Mouse (Mus musculus) MEL (cell line): Measurements from ENCODE around the gene Psat1. TPM values are rescaled to one million over a fixed set of nuclear protein-coding genes. Genes with fewer than 3 reads are reported as not detected.

Source experiments
- DNase-seq: peaks from one replicate; pipeline ENCODE4 v3.0.0; 2011; ENCODE audit warnings: low read depth, low spot score
- H3K27ac ChIP-seq: 2 replicates; pipeline ENCODE4 v1.5.1; 2012; ENCODE audit warnings: low read depth, mild to moderate bottlenecking, control low read depth, low read length, moderate library complexity; ENCODE audit not compliant: control insufficient read depth
- H3K27me3 ChIP-seq, 2 experiments: fragments of 150-350 bp in 1 of 2; sonication (generic) in 1 of 2; 2 replicates each; pipeline ENCODE4 v1.6.1; 2012; ENCODE audit warnings: low read length in 2 of 2, mild to moderate bottlenecking in 2 of 2, improper control_type of control experiment in 1 of 2, moderate library complexity in 1 of 2; ENCODE audit not compliant: insufficient read depth in 2 of 2, control insufficient read depth in 1 of 2
- H3K36me3 ChIP-seq, 2 experiments: 2 replicates each; pipeline ENCODE4 v1.6.1; 2012 to 2014; ENCODE audit warnings: low read length in 2 of 2, improper control_type of control experiment in 1 of 2, inconsistent platforms in 1 of 2, mild to moderate bottlenecking in 1 of 2; ENCODE audit not compliant: insufficient read depth in 2 of 2, control insufficient read depth in 1 of 2
- H3K4me1 ChIP-seq, 2 experiments: fragments of 150-350 bp in 1 of 2; sonication (generic) in 1 of 2; 2 replicates each; pipeline ENCODE4 v1.6.1; 2012; ENCODE audit warnings: low read length in 2 of 2, improper control_type of control experiment in 1 of 2, mild to moderate bottlenecking in 1 of 2; ENCODE audit not compliant: insufficient read depth in 2 of 2, control insufficient read depth in 1 of 2
- H3K4me3 ChIP-seq, 2 experiments: fragments of 150-350 bp in 1 of 2; sonication (generic) in 1 of 2; 2 replicates each; pipeline ENCODE4 v1.5.1; 2012; ENCODE audit warnings: low read depth in 2 of 2, low read length in 2 of 2, mild to moderate bottlenecking in 2 of 2, moderate library complexity in 2 of 2, control low read depth in 1 of 2, improper control_type of control experiment in 1 of 2; ENCODE audit not compliant: control insufficient read depth in 1 of 2, insufficient read depth in 1 of 2
- H3K79me2 ChIP-seq: 2 replicates; pipeline ENCODE4 v1.6.1; 2012; ENCODE audit warnings: mild to moderate bottlenecking, low read length, moderate library complexity; ENCODE audit not compliant: control insufficient read depth, poor library complexity, insufficient read depth
- H3K9ac ChIP-seq: 2 replicates; pipeline ENCODE4 v1.6.1; 2012; ENCODE audit warnings: low read depth, mild to moderate bottlenecking, control low read depth, low read length, moderate library complexity; ENCODE audit not compliant: control insufficient read depth, poor library complexity, severe bottlenecking
- H3K9me3 ChIP-seq: fragments of 150-350 bp; sonication (generic); replicated peaks from 2 replicates; pipeline ENCODE4 v1.6.1; 2012; ENCODE audit warnings: mild to moderate bottlenecking, low read length, improper control_type of control experiment, moderate library complexity; ENCODE audit not compliant: insufficient read depth
- CHD1 ChIP-seq: IDR thresholded peaks from 2 replicates; pipeline ENCODE4 v1.6.1; 2012; ENCODE audit warnings: low read depth, mild to moderate bottlenecking, inconsistent platforms, low read length, improper control_type of control experiment
- CTCF ChIP-seq, 3 experiments: IDR thresholded peaks in 2 of 3; conservative IDR thresholded peaks in 1 of 3; 2 replicates each; pipeline ENCODE4 v1.5.1; 2011 to 2012; ENCODE audit warnings: low read length in 3 of 3, low read depth in 2 of 3, mild to moderate bottlenecking in 2 of 3, improper control_type of control experiment in 1 of 3, inconsistent platforms in 1 of 3, mixed read lengths in 1 of 3, moderate library complexity in 1 of 3; ENCODE audit not compliant: control insufficient read depth in 1 of 3, insufficient read depth in 1 of 3, poor library complexity in 1 of 3, severe bottlenecking in 1 of 3
- ELF1 ChIP-seq: IDR thresholded peaks from 2 replicates; pipeline ENCODE4 v1.6.1; 2014; ENCODE audit warnings: low read depth, mild to moderate bottlenecking, inconsistent platforms, low read length, improper control_type of control experiment, moderate library complexity
- EP300 ChIP-seq, 2 experiments: IDR thresholded peaks; 2 replicates each; pipeline ENCODE4 v1.6.1; 2011; ENCODE audit warnings: improper control_type of control experiment in 2 of 2, low read length in 2 of 2, low read depth in 1 of 2, mild to moderate bottlenecking in 1 of 2
- ETS1 ChIP-seq: IDR thresholded peaks from 2 replicates; pipeline ENCODE4 v1.6.1; 2012; ENCODE audit warnings: low read depth, mild to moderate bottlenecking, inconsistent platforms, low read length, improper control_type of control experiment, moderate library complexity
- GATA1 ChIP-seq: IDR thresholded peaks from 2 replicates; pipeline ENCODE4 v1.6.1; 2011; ENCODE audit warnings: low read depth, low read length, improper control_type of control experiment
- HCFC1 ChIP-seq: IDR thresholded peaks from 2 replicates; pipeline ENCODE4 v1.6.1; 2012; ENCODE audit warnings: low read depth, mild to moderate bottlenecking, inconsistent platforms, low read length, improper control_type of control experiment, moderate library complexity
- JUND ChIP-seq: IDR thresholded peaks from 2 replicates; pipeline ENCODE4 v1.6.1; 2011; ENCODE audit warnings: low read depth, mild to moderate bottlenecking, improper control_type of control experiment, low read length
- MAX ChIP-seq: IDR thresholded peaks from 2 replicates; pipeline ENCODE4 v1.6.1; 2011; ENCODE audit warnings: low read length, improper control_type of control experiment
- MYB ChIP-seq: IDR thresholded peaks from 2 replicates; pipeline ENCODE4 v1.6.1; 2011; ENCODE audit warnings: mild to moderate bottlenecking, low read depth, low read length, improper control_type of control experiment
- MYC ChIP-seq: IDR thresholded peaks from 2 replicates; pipeline ENCODE4 v1.6.1; 2011; ENCODE audit warnings: low read depth, mild to moderate bottlenecking, low read length, improper control_type of control experiment, moderate library complexity
- NELFE ChIP-seq: IDR thresholded peaks from 2 replicates; pipeline ENCODE4 v1.6.1; 2011; ENCODE audit warnings: low read depth, low read length, improper control_type of control experiment
- NRF1 ChIP-seq: IDR thresholded peaks from 2 replicates; pipeline ENCODE4 v1.6.1; 2014; ENCODE audit warnings: low read depth, mild to moderate bottlenecking, inconsistent platforms, low read length, improper control_type of control experiment, moderate library complexity; ENCODE audit not compliant: poor library complexity, insufficient read depth, severe bottlenecking
- RAD21 ChIP-seq: IDR thresholded peaks from 2 replicates; pipeline ENCODE4 v1.6.1; 2011; ENCODE audit warnings: mild to moderate bottlenecking, low read depth, low read length, improper control_type of control experiment
- RCOR1 ChIP-seq: IDR thresholded peaks from 2 replicates; pipeline ENCODE4 v1.6.1; 2012; ENCODE audit warnings: low read depth, mild to moderate bottlenecking, inconsistent platforms, low read length, improper control_type of control experiment
- SIN3A ChIP-seq: IDR thresholded peaks from 2 replicates; pipeline ENCODE4 v1.6.1; 2012; ENCODE audit warnings: low read length, improper control_type of control experiment, inconsistent platforms
- SMC3 ChIP-seq: IDR thresholded peaks from 2 replicates; pipeline ENCODE4 v1.6.1; 2011; ENCODE audit warnings: low read depth, low read length, improper control_type of control experiment
- TBP ChIP-seq: IDR thresholded peaks from 2 replicates; pipeline ENCODE4 v1.8.0; 2011; ENCODE audit warnings: low read depth, low read length, improper control_type of control experiment
- UBTF ChIP-seq: IDR thresholded peaks from 2 replicates; pipeline ENCODE4 v1.6.1; 2012; ENCODE audit warnings: low read depth, mild to moderate bottlenecking, inconsistent platforms, low read length, improper control_type of control experiment, moderate library complexity, borderline replicate concordance; ENCODE audit not compliant: insufficient read depth
- USF2 ChIP-seq, 2 experiments: IDR thresholded peaks; 2 replicates each; pipeline ENCODE4 v1.6.1; 2011 to 2012; ENCODE audit warnings: improper control_type of control experiment in 2 of 2, low read length in 2 of 2, borderline replicate concordance in 1 of 2, inconsistent platforms in 1 of 2, low read depth in 1 of 2, mild to moderate bottlenecking in 1 of 2; ENCODE audit not compliant: insufficient read depth in 1 of 2
- ZC3H11A ChIP-seq: IDR thresholded peaks from 2 replicates; pipeline ENCODE4 v1.6.1; 2012; ENCODE audit warnings: low read depth, mild to moderate bottlenecking, inconsistent platforms, low read length, improper control_type of control experiment
- ZKSCAN1 ChIP-seq: IDR thresholded peaks from 2 replicates; pipeline ENCODE4 v1.6.1; 2012; ENCODE audit warnings: low read depth, mild to moderate bottlenecking, inconsistent platforms, low read length, improper control_type of control experiment, moderate library complexity
- ZMIZ1 ChIP-seq: IDR thresholded peaks from 2 replicates; pipeline ENCODE4 v1.6.1; 2012; ENCODE audit warnings: low read depth, mild to moderate bottlenecking, inconsistent platforms, low read length, improper control_type of control experiment, moderate library complexity
- ZNF384 ChIP-seq: IDR thresholded peaks from 2 replicates; pipeline ENCODE4 v1.6.1; 2012; ENCODE audit warnings: low read depth, mild to moderate bottlenecking, inconsistent platforms, low read length, improper control_type of control experiment
- polyA plus RNA-seq, 2 experiments: library from polyadenylated mRNA; stranded (reverse) in 1 of 2; unstranded in 1 of 2; fragments of >175 nt in 1 of 2; fragments of >200 nt in 1 of 2; gene quantifications; 2 replicates each; pipeline versions ENCODE4 v1.2.1 to v1.2.4; 2012; ENCODE audit warnings: low replicate concordance in 2 of 2, low read depth in 1 of 2; ENCODE audit not compliant: insufficient read length in 2 of 2, insufficient read depth in 1 of 2, missing spikeins in 1 of 2
- total RNA-seq: library from RNA; depleted of rRNA; stranded (reverse); fragments of 300-350 nt; gene quantifications from 2 replicates; pipeline ENCODE4 v1.2.3, GENCODE M21; 2012

The Psat1 gene
- total and polyA plus RNA-seq, 3 experiments = 201 to 552 (median 484) TPM

DNA sequence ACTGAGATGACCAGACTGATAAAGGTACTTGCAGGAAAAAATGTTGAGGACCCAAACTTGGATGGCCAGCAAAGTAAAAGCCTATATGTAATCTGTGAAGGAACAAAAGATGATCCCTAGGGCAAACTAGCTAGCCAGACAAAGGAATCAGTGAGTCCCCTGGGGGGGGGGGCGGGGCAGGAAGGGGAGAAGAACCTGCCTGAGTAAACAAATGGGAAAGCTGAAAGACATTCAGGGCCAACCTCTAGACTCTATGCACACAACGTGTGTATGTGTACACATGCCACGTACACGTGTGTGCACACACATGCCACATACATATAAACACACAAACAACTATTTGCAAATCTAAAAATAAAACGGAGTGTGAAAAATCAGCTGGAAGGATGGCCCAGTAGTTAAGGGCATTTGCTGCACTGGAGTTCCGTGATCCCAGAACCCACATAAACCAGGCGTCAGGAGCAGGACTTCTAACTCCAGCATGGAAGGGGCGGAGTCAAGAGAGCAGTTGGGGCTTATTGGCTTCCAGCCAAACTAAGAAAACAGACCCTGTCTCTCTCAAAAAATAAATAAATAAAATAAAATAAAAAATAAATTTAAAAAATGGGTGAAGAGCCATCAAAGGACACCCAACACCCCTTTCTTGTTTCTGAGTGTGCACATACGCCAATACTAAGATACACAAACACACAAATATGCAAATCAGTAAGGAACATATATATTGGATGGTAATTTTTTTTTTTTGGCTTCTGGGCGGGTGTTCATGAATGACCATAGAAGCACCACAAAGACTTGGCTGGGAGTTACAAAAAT is 36.0 kb upstream of the Psat1 start:
- H3K9ac ChIP-seq = peak overlapping the region; percentile 39; the same call in 1 of the 2 replicates
- H3K4me3 ChIP-seq = peak overlapping the region; percentile 25 to 87; a peak in 3 of 4 replicates
- peaks cover 16% of the 10 kb centered on the region for H3K79me2 ChIP-seq
- H3K9me3 ChIP-seq = no peaks in the 10 kb centered on the region
- peak; percentile 68 for DNase-seq
- H3K36me3 ChIP-seq = peaks cover 0 to 13% of the 10 kb centered on the region in 2 experiments; a peak in 2 of 4 replicates
- peak overlapping the region; percentile 30; the same call in 1 of the 2 replicates for H3K27ac ChIP-seq
- no peaks in the 10 kb centered on the region for H3K27me3 ChIP-seq
- peaks cover 0 to 4% of the 10 kb centered on the region in 2 experiments; a peak in 2 of 4 replicates for H3K4me1 ChIP-seq
- TF ChIP-seq ZNF384 (peak; percentile 81), CHD1 (no peak)

DNA sequence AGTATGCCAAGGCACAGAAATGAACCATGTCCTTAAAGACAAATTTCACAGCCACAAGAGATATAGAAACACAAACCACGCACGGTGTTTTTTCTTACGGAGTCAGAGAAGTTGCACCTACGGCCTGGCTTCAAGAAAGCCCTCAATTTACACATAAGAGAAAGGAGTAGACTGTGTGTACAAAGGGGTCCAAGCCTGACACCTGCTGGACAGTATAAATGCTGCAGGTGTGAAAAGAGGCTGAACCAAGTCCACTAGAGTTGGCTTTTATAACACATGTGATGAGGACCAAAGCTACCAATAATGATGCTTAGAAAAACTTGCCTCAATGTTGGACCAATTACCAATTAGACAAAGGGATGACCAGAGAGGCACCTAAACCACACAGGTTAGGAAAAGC is 34.7 kb upstream of the Psat1 start:
- TF ChIP-seq RAD21 (peak; percentile 74), CTCF (IDR thresholded peaks at IDR 0.05 in 2 of 3, conservative IDR thresholded peaks at IDR 0.05 in 1 of 3; ENCODE audit: control insufficient read depth in 1 of 3, insufficient read depth in 1 of 3, low read depth in 2 of 3, low read length in 3 of 3, poor library complexity in 1 of 3, severe bottlenecking in 1 of 3) (peak; percentile 61 to 80 (median 78)), ZC3H11A (peak; percentile 34; the same call in 1 of the 2 replicates), MAX (peak; percentile 14; the same call in 1 of the 2 replicates), ZKSCAN1 (no peak), SMC3 (peak; percentile 57), MYC (0 out of 2 replicates have a peak, but pooled peaks have one; percentile 54), ETS1 (0 out of 2 replicates have a peak, but pooled peaks have one; percentile 7), JUND (no peak), SIN3A (peak; percentile 48; the same call in 1 of the 2 replicates)
- Histone ChIP-seq H3K9me3 (no peaks in the 10 kb centered on the region), H3K4me1 (peaks cover 0 to 4% of the 10 kb centered on the region in 2 experiments; a peak in 2 of 4 replicates), H3K4me3 (no peak overlapping the region), H3K27ac (no peak overlapping the region), H3K27me3 (no peaks in the 10 kb centered on the region), H3K9ac (no peak overlapping the region), H3K36me3 (peaks cover 0 to 13% of the 10 kb centered on the region in 2 experiments; a peak in 3 of 4 replicates), H3K79me2 (peaks cover 16% of the 10 kb centered on the region)
- peak; percentile 83 for DNase-seq

DNA sequence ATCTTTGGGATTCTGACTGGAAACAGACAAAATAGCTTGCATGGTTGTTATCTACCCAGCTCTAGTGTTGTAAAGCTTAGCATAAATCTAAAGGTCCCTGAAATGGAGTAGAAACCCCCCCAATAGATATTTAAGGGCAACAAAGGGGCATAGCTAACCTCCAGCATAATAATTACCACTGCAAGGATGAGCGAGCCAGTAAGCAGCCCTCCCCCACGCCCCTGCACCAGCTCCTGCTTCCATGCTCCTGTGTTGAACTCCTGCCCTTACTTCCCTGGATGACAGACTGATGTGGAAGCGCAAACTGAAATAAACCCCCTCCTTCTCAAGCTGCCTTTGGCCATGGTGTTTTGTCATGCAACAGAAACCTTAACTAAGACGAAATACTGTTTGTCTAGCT is 26.2 kb upstream of the Psat1 start:
- Histone ChIP-seq H3K4me3 (no peak overlapping the region), H3K27me3 (no peaks in the 10 kb centered on the region), H3K9me3 (no peaks in the 10 kb centered on the region), H3K79me2 (no peaks in the 10 kb centered on the region), H3K36me3 (peaks cover 0 to 22% of the 10 kb centered on the region in 2 experiments; a peak in 2 of 4 replicates), H3K9ac (no peak overlapping the region), H3K4me1 (no peaks in the 10 kb centered on the region), H3K27ac (no peak overlapping the region)
- no peak for DNase-seq
- TF ChIP-seq RCOR1 (no peak), USF2 (IDR thresholded peaks at IDR 0.05; ENCODE audit: borderline replicate concordance in 1 of 2, insufficient read depth in 1 of 2, low read depth in 1 of 2, low read length in 2 of 2) (no peak), HCFC1 (no peak), UBTF (no peak), GATA1 (no peak), TBP (no peak), NELFE (no peak), EP300 (IDR thresholded peaks at IDR 0.05; ENCODE audit: low read depth in 1 of 2, low read length in 2 of 2) (no peak), NRF1 (no peak), MYB (no peak), CTCF (IDR thresholded peaks at IDR 0.05 in 2 of 3, conservative IDR thresholded peaks at IDR 0.05 in 1 of 3; ENCODE audit: control insufficient read depth in 1 of 3, insufficient read depth in 1 of 3, low read depth in 2 of 3, low read length in 3 of 3, poor library complexity in 1 of 3, severe bottlenecking in 1 of 3) (no peak), ZMIZ1 (no peak), ELF1 (no peak)
